Mouse (Mus musculus) retina, postnatal 7 days (tissue): ENCODE measurements around the gene Isg20.
A peak's percentile ranks its signal among the peaks of the same experiment; 100 is the strongest.

Experiments
- DNase-seq: peaks from one replicate; pipeline ENCODE4 v3.0.0-alpha.2; 2012; ENCODE audit warnings: low read depth, low spot score

Gene Isg20

GRCm38 (mm10) chr7:78912974-78913474, at the start of gene Isg20:
Gene Isg20 (plus strand): TSS chr7:78913424.
- no peak for DNase-seq

- no peak for DNase-seq
Measured at GRCm38 (mm10) chr7:78863796-78864445, 49.3 kb upstream of the Isg20 start.

- DNase-seq = no peak
Measured at GRCm38 (mm10) chr7:78864446-78864802, 48.8 kb upstream of the Isg20 start.

- DNase-seq = no peak
Measured at GRCm38 (mm10) chr7:78865212-78865949, 47.8 kb upstream of the Isg20 start.

GRCm38 (mm10) chr7:78868731-78869130, 44.5 kb upstream of the Isg20 start:
- no peak for DNase-seq

- no peak for DNase-seq
Measured at GRCm38 (mm10) chr7:78872366-78872765, 40.9 kb upstream of the Isg20 start.

GRCm38 (mm10) chr7:78872831-78873230, 40.4 kb upstream of the Isg20 start:
- DNase-seq = no peak

- DNase-seq = no peak
Measured at GRCm38 (mm10) chr7:78881607-78882468, 31.4 kb upstream of the Isg20 start.

- no peak for DNase-seq
Measured at GRCm38 (mm10) chr7:78882469-78882837, 30.8 kb upstream of the Isg20 start.

GRCm38 (mm10) chr7:78883016-78883725, 30.1 kb upstream of the Isg20 start:
- DNase-seq = no peak

- DNase-seq = no peak
Measured at GRCm38 (mm10) chr7:78883726-78884060, 29.5 kb upstream of the Isg20 start.

- DNase-seq = no peak
Measured at GRCm38 (mm10) chr7:78884139-78884538, 29.1 kb upstream of the Isg20 start.

GRCm38 (mm10) chr7:78885404-78885803, 27.8 kb upstream of the Isg20 start:
- no peak for DNase-seq

- no peak for DNase-seq
Measured at GRCm38 (mm10) chr7:78886496-78886895, 26.7 kb upstream of the Isg20 start.

GRCm38 (mm10) chr7:78887431-78887842, 25.8 kb upstream of the Isg20 start:
- DNase-seq = peak; percentile 40

GRCm38 (mm10) chr7:78890641-78891040, 22.6 kb upstream of the Isg20 start:
- peak; percentile 77 for DNase-seq

- no peak for DNase-seq
Measured at GRCm38 (mm10) chr7:78893917-78894316, 19.3 kb upstream of the Isg20 start.

- no peak for DNase-seq
Measured at GRCm38 (mm10) chr7:78895021-78895652, 18.1 kb upstream of the Isg20 start.

- peak; percentile 95 for DNase-seq
Measured at GRCm38 (mm10) chr7:78895653-78896333, 17.4 kb upstream of the Isg20 start, which contains the start of gene Aen. Gene Aen (plus strand): TSS chr7:78895854.

- DNase-seq = no peak
Measured at GRCm38 (mm10) chr7:78897567-78897966, 15.7 kb upstream of the Isg20 start.
